Mouse (Mus musculus): ENCODE measurements around the gene Adra1b.

Gene Adra1b

DNA sequence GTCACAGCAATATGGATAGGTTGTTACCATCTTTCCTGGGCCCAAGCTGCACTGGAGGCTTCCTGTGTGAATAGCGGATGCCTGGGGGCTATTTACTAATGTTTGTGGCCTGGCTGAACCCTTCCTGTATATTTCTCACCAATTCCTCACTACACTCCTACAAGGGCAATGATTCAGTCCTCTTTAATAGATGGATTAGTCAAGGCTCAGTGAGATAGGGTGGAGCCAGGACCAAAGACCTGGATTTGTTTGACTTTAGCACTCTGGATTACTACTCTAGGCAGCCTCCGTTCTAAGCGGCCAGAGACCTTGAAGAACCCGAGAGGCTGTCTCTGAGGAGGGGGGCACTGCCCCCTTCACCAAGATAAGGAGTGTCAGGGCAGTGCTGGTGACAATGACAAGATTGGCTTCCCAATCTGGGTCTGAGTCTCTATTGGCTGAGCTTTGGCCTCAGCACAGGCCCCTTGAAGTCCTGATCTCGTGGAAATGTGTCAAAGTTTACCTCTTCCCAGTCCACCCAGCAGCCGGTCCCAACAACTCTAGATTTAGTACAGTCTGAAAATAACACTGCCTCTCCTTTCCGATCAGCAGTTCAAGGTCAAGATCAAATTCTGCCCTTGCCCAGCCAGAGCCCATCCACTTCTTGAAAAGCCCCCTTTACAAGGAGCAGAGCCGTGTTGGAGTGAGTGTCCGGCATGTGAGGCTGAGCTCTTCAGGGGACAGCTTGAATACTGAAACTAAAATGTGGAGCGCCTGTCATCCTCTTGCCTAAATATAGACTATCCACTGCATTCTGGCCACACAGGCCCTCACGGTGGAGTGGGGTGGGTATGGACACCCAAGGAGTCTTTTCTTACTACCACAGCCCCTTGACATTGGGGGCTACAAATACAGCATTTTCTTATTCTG lies 80.2 kb downstream of the Adra1b start:
- no peak for DNase-seq (ENCODE audit: low spot score in 2 of 2)

DNA sequence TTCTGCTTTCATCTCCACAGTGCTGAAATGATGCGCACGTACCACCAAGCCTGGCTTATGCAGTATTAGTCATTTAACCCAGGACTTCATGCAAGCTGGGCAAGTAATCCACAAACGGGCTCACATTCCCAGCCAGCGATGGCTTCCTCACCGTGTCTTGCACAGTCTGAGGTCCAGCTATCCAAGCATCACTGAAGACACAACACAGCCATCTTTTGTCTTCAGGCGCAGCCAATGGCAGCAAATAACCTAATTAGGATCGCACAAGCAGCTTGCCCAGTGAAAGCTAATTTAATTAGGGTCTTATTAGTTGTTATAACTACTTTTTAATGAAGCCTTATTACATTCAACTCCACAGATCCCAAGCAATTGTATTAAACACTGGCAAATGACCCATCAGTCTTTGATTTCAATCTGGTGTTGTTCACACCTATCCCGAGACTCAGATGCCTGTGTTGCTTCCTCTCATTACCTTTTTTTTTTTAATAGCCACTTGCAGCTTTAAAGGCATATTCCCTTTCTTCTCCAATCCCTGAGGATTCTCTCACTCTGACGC lies 83.6 kb downstream of the Adra1b start:
- no peak for DNase-seq (ENCODE audit: low spot score in 2 of 2)

DNA sequence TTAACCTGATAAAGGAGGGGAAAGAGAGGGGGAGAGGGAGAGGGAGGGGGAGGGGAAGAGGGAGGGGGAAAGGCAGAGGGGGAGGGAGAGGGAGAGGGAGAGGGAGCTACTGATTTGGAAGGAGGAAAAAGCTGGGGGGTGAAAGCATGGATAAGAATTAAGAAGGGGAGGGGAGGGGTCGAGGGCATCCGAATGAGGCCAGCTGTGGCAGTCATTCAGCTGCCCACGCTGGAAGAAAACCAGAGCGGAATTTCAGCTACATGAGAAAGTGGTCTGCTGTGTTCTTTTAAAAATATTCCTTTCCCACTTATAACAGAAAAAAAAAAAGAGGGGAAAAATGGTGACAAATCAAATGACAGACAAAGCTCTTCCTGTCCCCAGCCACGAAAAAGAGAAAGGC lies 88.5 kb downstream of the Adra1b start:
- no peak for DNase-seq (ENCODE audit: low spot score in 2 of 2)

DNA sequence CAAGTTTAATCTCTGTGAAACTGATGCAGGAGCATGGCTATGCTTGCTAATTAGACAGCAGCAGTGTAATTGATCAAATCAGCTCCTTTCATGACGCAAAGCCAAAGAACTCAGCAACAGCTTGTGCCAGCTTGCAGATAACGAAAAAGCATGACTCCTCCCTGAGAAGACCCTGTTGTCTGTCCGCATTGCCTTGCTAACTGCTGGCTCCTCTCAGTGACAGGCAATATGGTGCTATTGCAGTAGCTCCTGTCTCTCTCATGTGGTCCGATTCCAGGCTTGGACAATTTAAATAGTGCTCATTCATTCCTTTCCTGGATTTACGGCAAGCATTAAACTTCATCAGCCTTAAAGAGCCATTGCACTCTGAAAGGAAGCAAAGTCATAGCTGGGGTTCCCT lies 93.3 kb downstream of the Adra1b start:
- no peak for DNase-seq (ENCODE audit: low spot score in 2 of 2)

DNA sequence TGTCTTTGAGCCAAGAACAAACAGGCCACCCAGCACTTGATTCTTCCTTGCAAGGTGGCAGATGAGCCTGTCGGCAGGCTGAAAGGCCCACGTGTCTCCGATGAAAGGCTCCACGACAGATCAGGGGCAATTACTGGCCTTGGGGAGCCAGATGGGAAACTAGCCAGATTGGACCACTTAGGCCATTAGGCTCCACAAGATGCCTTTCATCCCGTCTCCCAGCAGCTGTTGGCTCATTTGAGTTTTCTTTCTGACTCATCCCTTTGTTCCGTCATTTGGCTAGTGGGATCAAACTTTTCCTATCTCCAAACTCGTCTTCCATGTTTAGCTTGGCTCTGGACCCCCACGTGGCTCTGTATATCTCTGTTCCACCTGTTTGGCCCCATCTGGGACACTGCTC lies 105.0 kb downstream of the Adra1b start:
- no peak for DNase-seq (ENCODE audit: low spot score in 2 of 2)

DNA sequence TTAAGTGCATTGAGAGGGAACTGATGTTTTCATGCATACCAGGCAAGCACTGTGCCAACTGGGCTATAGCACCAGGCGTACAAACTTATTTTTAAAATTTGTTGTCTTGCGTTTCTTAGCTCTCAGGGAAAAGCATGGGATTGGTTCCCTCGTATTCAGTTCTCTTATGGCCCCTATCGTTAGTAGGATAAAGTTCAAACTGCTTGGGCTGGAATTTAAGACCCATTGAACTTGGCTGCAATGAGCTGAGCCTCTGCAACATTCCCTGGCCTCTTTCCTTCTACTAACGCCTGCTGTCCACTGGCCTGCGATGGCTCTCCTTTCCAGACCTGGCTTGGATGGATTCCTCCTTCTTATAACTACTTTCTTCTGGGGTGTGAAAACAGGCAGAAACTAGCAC lies 110.6 kb downstream of the Adra1b start:
- DNase-seq (ENCODE audit: low spot score in 2 of 2), result peak in 1 of 2 experiments; percentile 1

DNA sequence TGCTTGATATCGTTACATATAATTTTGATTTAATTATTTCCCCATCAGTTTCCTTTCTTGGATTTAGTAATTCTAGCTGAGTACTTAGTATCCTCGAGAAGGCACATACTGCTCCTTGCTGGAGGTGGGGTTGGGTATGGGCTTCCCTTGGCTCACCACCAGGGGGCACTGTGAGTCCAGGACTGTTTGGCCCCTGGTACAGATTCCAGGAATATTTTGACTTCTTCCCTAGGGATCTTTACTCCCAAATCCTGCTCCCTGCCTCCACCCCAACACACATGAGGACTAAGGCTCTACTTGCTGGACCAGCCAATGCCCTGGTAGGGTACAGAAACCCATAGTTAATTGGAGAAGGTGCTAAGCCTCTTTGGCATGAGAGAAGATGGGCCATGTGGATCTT lies 117.2 kb downstream of the Adra1b start:
- DNase-seq (ENCODE audit: low spot score in 2 of 2), result peak; percentile 38 to 77

DNA sequence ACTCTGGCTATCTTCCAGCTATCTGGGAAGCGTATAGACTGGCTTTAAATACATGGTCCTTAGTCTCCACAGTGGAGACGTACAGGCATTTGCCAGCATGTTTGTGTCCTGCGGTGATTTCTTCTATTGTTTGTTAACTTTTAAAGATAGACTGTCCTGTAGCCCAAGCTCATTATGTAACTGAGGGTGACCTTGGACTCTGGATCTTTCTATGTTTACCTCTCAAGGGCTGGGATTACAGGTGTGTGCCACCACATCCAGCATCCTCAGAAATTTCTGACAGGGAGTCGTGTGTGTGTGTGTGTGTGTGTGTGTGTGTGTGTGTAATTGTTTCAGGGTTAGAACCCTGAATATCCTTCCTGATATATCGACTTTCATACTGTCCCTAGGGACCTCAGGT lies 117.9 kb downstream of the Adra1b start:
- no peak for DNase-seq (ENCODE audit: low spot score in 2 of 2)

DNA sequence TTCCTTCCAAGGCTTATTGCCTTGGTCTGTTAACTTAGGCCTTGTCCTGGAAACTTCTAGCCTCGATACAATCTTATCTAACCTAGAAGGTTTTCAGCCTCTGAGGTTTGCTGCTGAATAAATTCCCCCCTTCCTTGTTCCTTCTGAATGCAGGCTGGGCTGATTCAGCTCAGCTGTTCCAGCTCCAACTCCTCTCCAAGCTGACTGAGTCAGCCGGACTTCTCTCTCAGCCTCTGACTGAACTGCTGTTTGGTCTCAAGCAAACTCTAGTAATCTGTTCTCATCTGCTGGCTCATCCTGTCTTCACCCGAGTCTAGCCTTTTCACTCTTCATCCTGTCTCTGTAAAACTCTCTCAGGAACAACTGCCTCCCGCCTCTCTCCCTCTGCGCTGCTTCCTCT lies 121.5 kb downstream of the Adra1b start:
- DNase-seq (ENCODE audit: low spot score in 2 of 2), result no peak

DNA sequence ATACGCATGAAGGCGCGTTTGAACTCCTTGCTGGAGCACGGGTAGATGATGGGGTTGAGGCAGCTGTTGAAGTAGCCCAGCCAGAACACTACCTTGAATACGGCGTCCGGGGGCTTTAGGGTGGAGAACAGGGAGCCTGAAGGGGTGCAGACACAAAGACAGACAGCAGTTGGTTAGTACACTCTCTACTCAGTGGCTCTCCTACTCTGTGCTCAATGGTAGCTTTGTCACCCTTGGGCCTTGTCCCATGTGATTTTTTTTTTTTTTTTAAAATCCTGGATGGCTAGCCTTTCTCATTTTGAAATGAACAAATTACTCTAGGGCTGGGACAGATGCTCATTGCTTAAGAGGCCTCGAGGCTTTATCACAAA lies 124.7 kb downstream of the Adra1b start:
- no peak for DNase-seq (ENCODE audit: low spot score in 2 of 2)

DNA sequence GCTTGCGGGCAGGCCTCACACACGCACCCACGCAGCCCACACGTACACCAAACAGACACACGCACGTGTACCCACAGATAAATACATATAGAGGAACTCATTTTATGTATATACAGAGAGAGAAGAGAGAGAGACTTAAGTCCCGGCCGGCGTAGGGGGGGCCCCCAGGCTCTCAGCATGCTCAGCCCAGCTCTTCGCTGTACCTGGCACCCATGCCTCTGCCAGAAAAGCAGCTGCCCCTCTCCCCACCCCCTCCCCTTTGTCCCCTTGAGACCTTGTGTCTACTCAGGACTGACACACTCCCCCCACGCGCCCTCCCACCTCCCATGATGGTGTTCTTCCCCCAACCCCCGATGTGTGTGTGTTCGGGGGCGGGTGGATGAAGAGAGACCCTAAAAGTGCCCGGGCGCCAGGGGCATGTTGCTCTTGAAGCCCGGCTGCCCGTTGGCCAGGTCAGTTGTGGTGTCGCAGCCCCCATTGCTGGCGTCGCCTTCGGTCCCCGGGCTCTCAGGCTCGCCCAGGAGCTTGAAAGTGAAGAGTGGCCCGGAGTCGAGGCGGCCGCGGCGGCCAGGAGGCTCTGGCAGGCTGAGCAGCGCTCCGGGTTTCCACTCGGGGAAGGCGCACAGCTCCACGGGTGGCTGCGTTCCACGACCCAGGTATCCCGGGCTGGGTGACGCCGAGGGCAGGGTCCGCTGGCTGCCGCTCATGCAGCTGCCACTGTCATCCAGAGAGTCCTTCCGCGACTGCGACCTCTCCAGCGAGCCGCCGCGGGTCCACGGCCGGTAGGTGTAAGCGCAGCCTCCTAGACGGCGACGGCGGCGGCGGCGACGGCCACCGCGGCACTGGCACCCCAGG lies 125.3 kb downstream of the Adra1b start:
- DNase-seq (ENCODE audit: low spot score in 2 of 2), result no peak

DNA sequence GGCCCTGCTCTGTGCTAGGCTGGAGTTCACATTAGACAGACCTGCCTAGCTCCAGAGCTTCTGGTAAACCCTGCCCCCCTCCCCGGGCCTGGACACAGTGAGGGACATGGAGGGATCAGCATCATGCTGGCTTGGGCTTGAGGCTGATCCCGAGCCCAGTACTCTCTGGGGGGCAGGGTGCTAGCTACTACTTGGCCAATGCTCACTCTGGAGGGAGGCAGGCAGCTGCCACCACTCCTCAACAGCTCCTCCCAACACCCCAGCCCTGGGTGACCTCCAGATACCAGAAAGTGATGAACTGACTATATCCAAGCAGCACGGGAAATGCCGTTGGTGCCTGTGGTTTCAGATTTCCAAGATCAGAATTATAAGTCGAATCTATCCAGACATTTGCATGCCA lies 127.3 kb downstream of the Adra1b start:
- no peak for DNase-seq (ENCODE audit: low spot score in 2 of 2)

DNA sequence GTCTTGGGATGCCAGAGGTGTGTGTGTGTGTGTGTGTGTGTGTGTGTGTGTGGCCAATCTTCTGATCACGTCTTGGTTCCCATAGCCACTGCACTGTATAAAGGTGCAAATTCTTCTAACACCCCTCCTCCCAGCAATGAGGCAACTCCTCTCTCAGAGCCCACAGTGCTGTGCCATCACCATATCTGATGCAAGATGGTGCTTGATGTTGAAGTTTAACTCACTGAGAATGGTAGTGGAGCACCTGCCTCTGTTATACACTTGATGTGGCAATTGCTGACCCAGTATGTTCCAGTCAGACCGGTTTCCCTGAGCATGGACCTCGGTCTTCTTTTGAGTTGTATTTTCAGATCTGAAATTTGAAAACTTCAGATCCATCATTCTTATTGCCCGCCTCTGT lies 130.9 kb downstream of the Adra1b start:
- no peak for DNase-seq (ENCODE audit: low spot score in 2 of 2)

DNA sequence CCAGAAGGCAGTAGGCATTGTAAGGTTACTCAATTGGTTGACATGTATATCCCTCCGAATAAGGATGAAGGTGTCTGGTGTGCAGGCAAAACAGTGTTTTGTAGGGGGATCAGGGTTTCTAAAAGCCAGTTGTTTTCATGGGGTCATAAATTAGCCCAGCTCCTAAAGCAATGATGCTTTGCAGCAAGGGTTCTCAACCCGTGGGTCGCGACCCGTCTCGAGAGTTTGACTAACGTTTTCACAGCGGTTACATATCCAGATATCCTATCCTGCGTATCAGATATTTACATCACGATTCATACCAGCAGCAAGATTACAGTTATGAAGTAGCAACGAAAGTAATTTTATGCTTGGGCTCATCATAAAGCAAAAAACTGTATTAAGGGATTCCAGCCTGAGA lies 133.3 kb downstream of the Adra1b start:
- no peak for DNase-seq (ENCODE audit: low spot score in 2 of 2)

DNA sequence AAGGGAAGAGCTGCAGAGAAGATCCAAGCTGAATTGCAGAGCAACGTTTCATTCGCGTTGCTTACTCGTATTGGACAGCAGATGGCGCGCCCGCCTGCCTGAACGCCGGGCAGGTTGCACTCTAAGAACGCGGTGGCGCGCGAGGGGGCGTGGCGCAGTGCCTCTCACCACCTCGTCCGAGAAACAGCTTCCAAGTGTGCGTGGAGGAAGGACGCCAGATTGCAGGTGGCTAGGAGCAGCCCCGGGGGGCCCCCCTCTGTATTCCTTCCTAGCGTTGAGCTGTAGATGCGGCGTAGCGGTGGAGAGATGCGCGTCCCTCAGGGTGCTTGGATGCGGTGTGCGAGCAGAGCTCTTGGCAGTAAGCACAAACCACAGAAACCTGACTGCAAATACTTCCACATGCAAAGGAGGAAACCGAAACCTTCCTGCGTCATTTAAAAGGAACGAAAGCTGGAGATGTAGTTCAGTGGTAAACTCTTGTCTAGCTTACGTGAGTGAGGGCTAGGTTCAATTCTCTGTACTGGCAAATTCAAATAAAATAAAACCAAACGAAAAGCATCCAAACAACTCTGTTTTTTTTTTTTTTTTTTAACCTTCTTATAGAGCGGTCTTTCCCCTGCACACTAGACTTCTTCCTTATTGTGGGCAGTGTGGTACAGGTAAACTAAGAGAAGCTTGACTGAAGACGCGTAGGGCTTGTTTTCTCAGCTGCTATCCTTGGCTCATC lies 133.9 kb downstream of the Adra1b start:
- DNase-seq (ENCODE audit: low spot score in 2 of 2), result peak; percentile 69 to 74

DNA sequence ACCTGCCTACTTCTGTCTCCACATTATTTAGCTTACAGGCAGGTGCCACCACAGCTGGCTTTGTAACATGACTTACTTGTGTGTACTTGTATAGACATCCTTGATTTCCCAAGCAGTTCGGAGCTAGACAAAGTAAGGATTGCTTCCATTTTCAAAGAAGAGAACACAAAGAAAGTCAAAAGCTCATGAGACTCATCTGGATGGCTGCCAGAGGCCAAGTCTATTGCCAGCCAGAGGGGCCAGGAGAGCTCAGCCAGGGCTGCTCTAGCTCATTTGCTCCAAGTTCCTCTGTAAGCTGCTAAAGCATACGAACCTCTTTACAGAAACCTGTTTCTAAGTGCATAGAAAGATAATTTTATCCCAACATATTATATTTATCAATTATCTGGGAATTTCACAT lies 142.6 kb downstream of the Adra1b start:
- DNase-seq (ENCODE audit: low spot score in 2 of 2), result no peak

DNA sequence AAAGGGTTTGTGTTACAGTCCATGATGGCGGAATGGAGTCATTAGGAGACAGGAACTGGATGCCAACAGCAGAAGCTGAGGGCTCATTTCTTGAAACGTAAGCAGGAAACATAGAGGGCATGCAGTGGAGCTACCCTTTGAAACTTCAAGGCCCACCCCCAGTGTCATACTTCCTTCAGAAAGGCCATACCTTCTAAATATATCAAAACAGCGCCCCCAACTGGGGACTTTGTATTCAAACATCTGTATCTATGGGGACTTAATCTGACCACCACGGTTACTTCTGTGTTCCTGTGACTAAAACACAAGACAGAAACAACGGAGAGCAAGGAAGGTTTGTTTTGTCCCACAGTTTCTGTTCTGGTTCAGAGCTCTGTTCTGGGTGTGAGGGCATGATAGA lies 145.6 kb downstream of the Adra1b start:
- DNase-seq (ENCODE audit: low spot score in 2 of 2), result no peak

DNA sequence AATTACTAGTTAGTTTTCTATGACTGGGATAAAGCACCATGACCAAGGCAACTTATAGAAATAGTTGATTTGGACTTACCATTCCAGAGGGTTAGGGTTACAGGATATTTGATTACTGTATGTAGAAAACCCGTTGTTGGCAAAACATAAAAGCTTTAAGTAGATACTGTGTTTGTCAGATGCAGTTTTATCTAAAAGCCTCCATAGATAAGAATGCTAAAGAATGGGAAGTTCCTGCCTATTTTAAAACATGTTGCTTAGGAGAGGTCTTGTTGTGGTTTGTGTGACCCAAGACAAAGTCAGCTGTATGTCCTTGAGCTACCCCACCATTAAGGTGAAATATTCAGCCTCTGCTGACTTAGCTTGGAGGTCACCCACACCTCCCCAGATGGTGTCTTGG lies 146.4 kb downstream of the Adra1b start:
- DNase-seq (ENCODE audit: low spot score in 2 of 2), result no peak

DNA sequence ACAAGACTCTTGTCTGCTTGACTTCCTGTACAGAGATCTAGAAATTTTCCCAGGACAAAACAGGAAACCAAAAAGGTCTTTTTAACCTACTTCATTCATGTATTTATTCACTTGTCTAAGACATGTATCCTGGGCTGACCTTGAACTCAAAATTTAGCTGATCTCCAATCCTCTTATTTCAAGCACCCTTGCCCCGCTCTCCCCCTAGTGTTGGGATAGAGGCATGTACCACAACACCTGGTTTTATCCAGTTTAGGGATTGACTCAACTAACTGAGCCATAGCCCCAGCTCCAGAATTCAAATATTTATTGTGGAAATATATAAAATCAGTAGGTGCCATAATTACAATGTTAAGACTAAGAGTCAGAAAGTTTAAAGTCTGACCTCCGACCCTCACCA lies 149.5 kb downstream of the Adra1b start:
- DNase-seq (ENCODE audit: low spot score in 2 of 2), result no peak

DNA sequence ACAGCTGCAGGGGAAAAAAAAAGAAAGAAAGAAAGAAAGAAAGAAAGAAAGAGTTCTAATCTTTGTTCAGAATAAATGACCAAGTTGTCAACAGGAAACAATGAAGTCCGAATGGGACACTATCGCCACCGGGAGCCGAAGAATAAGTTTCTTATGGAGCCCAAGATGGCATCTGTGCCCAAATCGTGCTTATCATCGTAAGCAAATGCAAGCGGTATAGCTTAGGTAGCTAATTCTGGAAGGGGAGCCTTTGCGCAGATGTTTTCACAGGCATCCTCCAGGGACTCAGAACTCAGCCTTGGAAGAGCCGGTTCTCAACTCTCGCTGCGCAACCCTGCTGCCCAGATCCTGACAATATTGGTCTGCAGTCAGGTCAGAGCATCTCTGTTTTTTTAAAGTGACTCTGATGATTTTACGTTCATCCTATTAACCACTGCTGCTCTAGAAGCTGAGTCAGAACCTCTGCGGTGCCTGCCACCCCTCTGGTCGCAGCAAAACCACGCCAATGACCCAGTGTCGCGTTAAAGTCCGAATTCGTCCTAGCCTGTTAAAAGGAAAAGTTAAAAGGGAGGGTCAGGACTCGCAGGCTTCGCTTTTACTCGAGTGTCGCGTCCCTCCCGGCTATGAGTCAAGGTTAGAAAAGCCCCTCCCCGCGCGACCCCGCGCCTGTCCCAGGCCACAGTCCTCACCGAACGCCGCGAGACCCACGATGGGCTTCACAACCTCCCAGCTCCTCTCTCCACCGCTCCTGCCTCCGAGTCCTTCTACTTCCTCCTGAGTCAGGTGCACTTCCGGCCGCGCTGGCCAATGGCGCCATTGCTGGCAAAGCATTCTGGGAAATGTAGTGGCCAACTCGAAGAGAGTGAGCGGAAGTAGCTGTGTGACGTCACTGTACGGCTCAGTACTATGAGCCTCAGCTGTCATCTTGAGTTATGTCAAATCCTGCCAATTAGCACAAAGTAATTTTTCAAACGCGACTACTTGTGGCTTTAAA lies 153.5 kb downstream of the Adra1b start, which contains the start of gene Ttc1:
TSS of gene Ttc1 (minus strand) at position 776 of the 994 bp plus-strand sequence.
- peak; percentile 95 to 97 for DNase-seq (ENCODE audit: low spot score in 2 of 2)

Measured in urinary bladder, postnatal 36 days (tissue).